Mouse (Mus musculus) erythroid progenitor cell, adult 5-6 weeks (primary cell): ENCODE measurements around the gene Dnmt3c. TPM values are rescaled to one million over a fixed set of nuclear protein-coding genes. Genes with fewer than 3 reads are reported as not detected.
A peak's percentile ranks its signal among the peaks of the same experiment; 100 is the strongest.
"Not testable (repeated sequence)": the region's sequence is repeated elsewhere in the genome, so short reads cannot be mapped to it uniquely, and the experiment has no call there.

ENCODE experiments used
- ATAC-seq: replicated peaks from 2 replicates; pipeline ENCODE4 v1.8.0; 2016; ENCODE audit warnings: moderate number of reproducible peaks, mild to moderate bottlenecking, moderate TSS enrichment, inconsistent platforms; ENCODE audit not compliant: poor library complexity, low FRiP score, severe bottlenecking
- total RNA-seq, 2 experiments: library from RNA; stranded (forward) in 1 of 2; stranded (reverse) in 1 of 2; fragments of 150-400 nt in 1 of 2; fragments of 186-747, 209-891 nt in 1 of 2; gene quantifications; 2 replicates each; pipeline versions ENCODE4 v1.2.3 to v1.2.4; 2015 to 2017; ENCODE audit warnings: low replicate concordance in 2 of 2

The Dnmt3c gene
- total RNA-seq (2015; ENCODE audit: low replicate concordance): not detected in 2 replicates
- total RNA-seq (2017; ENCODE audit: low replicate concordance): 0.90 TPM in 1 of 2 replicates, not detected in the other

DNA sequence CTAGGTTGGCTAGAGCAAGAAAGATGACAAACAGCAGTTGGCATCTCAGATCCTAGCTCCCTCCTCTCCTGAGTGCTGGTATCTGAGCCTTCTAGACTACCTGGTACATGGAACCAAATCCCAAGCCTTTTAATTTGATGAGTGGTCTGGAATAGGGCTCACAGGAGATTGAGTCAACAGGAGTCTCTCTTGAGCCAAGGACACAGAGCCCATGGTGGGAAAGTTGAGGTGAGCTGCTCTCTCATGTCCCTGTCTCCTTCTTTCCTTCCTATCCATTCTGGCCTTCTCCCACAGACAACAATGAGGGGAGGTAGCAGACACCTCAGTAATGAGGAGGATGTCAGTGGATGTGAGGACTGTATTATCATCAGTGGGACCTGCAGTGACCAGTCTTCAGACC lies at the start of gene Dnmt3c:
Gene Dnmt3c (plus strand): TSS at position 301 of the 400 bp plus-strand sequence.
- no peak for ATAC-seq

DNA sequence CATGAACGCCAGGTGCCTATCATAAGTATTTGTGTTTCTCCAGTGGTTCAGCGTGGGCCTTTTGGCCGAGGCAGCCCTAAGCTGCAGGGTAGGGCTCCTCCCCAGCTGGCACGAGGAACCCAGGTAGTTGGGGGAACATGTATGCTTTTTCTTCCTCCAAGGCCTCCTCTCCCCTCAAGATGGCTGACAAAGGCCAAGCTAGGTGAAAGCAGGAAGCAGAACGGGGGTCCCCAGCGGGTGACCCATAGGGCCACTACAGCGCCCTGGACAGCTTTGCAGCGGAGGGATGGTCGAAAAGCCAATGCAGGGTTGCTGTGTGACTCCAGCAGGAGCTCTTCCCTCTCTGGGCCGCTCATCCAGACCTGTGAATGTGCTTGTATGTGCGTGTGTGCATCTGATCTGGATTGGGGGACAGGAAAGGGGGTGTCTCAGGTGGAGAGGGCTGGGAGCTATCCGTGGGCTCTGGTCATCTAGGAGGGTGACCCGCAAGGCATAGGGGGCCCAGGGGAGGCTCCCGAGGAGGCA lies 47.6 kb upstream of the Dnmt3c start:
- no peak for ATAC-seq

DNA sequence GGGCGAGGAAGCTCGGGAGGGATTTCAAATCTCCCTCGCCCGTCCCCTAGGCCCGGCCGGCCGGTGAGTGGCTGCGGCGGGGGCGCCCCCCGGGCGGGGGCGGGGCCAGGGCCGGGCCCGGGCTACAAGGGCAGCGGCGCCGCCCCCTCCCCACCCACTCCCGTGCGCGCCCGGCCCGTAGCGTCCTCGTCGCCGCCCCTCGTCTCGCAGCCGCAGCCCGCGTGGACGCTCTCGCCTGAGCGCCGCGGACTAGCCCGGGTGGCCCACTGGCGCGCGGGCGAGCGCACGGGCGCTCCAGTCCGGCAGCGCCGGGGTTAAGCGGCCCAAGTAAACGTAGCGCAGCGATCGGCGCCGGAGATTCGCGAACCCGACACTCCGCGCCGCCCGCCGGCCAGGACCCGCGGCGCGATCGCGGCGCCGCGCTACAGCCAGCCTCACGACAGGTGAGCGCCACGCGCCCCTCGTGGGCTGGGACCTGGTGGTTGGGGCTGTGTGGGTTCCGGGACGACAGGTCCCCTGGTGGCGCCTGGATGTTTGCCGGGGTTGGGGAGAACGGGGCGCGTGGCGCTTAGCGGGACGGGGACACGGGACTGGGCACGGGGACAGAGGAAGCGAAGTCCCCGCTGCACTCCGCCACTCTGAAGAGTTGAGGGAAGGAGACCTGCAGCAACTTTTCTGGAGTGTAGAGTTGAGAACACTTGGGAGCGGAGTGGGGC lies 47.0 kb upstream of the Dnmt3c start, which contains the start of gene Dnmt3b:
Gene Dnmt3b (plus strand): TSS at position 153 of the 716 bp plus-strand sequence.
- no peak for ATAC-seq

DNA sequence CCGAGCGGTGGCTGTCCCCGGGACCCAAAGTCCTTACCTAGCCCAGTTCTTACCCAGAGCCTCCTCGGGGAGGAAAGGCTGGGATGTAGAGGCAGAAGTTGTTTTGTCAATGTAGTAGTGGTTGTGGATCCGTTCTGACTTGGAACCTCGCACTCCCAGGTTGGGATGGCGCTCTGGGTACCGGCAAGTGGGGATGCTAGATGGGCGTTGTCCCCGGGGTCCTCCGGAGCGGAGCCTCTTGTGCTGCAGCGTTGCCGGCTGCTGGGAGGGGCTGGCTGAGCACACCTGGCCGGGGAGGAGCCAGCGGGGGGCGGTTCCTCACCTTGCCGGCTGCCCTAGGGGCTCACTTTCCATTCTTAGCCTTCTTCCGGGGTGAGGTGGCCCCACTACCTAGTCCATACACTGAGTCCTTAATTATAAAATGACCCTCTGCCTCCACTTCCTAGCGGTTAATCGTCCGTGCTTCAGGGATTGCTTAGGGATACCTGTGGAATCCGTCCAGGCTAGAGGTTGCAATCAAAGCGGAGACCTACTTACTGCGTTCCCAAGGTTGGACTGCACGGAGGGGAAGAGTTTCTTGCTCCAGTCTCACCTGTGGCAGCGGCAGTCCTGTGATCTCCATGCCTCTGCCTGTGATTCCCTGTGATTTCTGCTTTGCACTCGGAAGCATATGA lies 46.3 kb upstream of the Dnmt3c start:
- ATAC-seq: no peak

DNA sequence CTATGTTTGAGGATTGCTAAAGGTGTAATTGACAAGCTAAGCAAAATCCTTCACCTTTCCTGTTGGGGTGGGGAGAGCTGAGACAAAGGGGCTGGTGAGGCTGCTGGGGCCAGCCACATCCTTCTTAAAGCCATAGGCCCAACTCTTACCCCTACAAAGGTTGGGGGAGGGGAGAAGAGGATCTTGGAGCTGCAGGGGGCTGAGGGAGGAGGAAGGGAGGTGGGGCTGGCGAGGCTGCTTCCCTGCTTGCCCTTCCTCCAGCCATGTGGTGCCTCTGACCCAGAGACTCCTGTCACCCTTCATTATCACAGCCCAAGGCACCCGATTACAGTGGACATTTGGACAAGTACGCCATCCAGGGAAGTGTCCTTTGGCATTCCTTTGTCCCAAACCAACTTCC lies 44.8 kb upstream of the Dnmt3c start:
- ATAC-seq: no peak

DNA sequence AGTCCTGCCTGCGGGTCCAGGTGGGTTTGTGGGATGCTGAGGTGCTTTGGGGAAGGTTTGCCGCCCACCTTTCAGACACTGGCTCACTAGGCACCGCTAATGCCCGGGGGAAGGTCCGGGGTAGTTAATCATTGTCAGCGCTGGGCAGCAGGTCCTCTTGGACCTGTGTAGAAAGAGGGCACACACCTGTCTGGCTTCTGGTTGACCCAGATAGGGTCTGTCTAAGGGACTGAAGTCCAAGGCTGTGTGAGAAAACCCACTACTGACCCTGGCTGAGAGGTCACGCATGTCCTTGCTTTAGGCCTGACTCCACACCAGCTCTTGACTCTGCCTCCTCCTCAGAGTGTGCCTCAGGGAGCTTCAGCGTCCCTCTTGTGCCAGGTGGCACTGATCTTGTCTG lies 38.8 kb upstream of the Dnmt3c start:
- ATAC-seq: not testable (repeated sequence)

DNA sequence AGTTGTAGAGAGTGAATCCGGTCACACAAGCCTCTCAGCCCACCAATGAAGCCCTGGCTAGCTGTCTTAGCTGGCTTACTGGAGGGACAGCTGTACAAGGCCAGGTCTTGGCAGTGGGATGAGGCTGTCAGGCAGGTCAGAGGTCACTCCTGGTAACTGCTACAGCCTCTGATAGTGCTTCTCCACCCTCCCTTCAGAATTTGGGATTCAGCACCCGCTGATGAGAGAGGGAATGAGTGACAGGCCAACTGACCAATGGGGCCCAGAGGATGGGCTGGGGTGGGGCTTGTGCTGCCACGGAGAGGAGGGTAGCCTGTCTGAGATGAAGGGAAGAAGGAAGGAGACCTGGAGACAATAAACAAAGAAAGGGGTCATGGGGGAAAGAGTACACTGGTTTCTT lies 35.8 kb upstream of the Dnmt3c start:
- ATAC-seq: no peak

DNA sequence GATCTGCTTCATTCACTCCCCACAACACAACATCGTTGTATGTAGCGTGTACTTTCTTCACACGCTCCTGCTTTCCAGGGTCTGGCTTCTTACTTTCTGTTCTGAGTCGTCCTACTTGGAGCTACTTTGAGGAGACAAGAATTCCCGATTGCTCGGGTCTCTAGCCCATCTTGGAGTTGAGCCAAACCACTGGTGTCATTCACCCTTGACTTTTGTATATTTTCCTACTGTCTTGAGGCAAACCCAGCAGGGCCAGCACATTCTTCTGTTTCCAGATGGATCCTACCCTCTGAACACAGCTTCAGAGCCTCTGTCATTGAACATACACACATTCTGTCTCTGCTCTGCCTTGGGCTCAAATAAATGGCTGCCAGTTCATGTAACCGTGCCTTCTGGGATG lies 31.1 kb upstream of the Dnmt3c start:
- no peak for ATAC-seq

DNA sequence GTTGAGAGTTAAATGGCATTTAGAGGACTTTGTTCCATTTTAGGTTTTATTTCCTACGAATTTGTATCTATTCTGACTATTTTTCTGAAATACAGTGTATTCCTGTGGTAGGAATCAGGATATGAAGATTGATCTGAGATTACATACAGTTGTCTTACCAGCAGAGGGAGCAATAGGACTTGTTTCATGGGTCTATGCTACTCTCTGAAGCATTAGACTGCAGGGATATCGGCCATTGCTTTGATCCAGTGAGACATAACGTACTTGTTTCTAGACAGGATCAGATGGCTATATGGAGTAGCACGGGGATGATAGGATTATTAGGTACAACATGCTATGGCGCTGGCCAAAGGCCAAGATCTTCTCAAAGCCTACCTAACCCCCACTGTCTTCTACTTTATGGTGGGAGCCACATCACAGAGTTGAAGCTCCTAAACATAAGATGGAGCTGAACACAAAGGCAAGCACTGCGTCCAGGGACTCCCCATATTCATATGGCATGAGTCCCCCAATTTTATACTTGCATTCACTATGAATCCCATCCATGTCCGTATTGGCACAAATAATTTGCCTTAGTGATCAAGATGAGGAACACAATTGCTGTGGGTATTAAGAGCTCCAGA lies 27.6 kb upstream of the Dnmt3c start:
- peak; percentile 51; the same call in 1 of the 2 replicates for ATAC-seq

DNA sequence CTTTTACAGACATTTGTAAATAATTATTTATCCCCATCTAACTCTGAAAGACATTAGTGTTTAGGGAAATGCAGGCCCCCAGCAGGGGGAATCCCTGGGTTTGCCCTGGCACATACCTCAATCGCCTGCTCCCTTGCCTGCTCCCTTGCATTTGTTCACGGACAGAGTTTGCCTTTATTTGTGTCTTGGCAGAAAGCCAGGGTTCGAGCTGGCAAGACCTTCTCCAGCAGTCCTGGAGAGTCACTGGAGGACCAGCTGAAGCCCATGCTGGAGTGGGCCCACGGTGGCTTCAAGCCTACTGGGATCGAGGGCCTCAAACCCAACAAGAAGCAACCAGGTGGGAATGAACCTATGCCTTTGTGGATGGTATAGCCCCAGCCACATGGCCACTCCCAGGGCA lies 26.3 kb upstream of the Dnmt3c start:
- ATAC-seq: no peak

DNA sequence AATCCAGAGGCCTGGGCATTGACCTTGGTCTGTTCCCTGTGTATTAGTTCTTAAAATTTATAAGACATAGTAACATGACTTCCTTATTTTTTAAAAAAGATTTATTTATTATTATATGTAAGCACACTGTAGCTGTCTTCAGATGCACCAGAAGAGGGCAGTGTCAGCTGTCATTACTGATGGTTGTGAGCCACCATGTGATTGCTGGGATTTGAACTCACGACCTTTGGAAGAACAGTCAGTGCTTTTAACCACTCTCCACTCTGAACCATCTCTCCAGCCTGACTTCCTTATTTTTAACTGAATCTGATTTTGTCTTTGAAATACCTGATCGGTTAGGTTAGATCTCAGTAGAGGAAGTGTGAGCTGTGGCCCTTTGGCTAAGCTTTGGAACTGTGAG lies 23.8 kb upstream of the Dnmt3c start:
- no peak for ATAC-seq

DNA sequence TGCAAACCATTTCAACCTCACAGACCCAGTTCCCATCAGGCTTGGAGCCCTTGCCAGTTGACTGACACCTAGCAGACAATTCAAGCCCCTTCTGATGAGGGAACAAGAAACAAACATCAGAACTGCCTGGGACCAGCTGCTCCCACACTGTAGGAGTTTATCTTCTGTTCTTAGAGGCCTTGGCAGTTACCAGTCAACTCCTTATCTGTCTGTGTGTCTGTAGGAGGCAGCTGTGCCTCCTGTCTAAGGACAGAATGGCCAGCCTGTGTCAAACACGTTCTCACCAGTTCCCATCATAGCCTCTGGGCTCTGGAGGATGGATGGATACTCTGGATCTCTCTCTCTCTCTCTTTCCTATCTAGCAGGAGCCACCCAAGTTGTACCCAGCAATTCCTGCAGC lies 21.1 kb upstream of the Dnmt3c start:
- ATAC-seq: peak; percentile 55

DNA sequence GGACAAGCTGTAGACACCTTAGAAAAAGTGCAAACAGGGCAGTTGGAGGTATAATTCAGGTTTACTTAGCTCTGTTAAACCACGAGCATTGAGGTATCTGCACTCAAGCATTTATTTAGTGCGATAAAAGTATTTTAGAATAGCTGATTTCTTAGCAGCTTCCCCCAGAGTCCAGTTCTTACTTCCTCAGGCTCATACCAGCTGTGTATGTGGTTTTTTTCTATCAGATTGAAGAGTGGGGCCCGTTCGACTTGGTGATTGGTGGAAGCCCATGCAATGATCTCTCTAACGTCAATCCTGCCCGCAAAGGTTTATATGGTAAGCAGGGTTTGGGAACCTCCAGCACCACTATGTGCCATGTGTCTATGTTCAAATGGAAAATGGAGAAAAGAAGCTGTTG lies 19.5 kb upstream of the Dnmt3c start:
- ATAC-seq: no peak

DNA sequence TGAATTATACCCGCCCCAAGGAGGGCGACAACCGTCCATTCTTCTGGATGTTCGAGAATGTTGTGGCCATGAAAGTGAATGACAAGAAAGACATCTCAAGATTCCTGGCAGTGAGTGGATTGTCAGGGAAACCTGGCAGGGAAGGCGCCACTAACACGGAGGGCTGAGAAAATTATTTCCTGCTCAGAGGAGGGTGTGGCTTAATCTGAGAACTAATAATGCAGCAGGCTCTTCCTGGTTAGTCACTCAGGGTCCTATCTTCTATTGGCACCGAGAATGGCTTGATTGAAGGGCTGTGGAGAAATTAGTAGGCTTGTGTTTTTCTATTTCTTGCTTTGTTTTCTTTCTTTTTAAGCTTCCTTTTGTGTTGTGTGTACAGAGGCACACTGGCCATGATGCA lies 18.9 kb upstream of the Dnmt3c start:
- ATAC-seq: no peak

DNA sequence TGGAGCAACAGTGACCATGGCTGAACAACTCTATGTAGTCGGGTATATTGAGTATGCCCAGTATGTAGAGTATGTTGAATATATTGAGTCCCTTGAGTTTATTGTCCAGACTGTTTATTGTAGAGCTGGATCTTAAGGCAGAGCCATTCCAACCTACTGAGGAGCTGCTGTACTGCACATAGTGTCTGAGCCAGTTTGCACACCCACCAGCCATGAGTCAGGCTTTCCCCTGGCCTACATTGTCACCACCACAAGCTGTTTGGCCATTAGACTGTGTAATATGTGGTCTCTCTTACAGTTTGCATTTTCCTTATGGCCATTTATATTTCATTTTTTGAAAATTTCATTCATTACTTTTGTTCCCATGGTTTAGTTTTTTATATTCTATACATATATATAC lies 16.5 kb upstream of the Dnmt3c start:
- no peak for ATAC-seq

DNA sequence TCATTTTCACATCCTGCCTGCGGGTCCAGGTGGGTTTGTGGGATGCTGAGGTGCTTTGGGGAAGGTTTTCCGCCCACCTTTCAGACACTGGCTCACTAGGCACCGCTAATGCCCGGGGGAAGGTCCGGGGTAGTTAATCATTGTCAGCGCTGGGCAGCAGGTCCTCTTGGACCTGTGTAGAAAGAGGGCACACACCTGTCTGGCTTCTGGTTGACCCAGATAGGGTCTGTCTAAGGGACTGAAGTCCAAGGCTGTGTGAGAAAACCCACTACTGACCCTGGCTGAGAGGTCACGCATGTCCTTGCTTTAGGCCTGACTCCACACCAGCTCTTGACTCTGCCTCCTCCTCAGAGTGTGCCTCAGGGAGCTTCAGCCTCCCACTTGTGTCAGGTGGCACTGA lies 3.0 kb upstream of the Dnmt3c start:
- ATAC-seq: not testable (repeated sequence)

DNA sequence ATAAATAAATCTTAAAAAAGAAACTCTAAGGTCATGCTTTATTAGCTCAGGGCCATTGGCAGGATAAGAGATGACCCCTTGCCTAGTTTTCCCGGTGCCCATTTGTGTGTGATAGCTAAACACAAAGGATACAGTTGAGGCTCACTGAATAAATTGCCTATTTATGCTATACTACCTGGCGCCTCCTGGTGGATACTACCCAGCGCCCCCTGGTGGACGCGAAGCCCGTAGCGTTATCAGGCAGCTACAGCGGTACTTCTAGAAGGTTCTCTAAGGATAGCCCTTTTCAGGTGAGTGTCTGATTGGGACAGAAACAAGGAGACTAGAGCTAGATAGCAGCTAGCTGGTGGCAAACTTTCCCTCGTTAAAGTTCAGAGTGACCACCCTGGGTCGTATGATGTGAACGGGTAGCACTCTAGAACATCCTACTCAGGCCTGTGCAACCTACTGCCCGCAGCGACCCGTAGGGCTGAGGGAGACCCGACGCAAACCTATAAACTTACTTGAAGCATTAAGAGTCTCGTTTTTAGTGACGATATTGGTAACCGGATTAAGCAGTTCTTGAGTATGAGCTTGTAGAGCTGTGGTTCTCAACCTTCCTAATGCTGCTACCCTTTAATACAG lies 1.9 kb upstream of the Dnmt3c start:
- ATAC-seq: peak; percentile 83

DNA sequence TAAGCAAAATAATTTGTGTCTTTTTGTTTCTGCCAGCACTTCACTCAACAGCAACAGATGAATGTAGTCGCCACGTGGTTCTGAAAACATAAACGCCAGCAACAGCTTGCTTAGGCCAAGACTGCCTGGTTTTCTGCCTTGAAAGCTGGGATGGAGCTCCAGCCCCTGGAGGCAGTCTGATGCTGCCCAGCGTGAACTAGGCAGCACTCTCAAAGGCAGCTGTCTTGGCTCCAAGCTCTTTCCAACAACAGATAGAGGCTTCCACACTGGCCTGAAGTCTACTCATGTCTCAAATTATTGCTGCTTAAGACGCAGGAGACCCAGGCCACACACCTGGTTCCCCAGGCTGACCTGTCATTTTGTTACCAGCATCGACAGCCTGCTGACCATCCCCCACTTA lies 6.9 kb downstream of the Dnmt3c start:
- ATAC-seq: no peak

DNA sequence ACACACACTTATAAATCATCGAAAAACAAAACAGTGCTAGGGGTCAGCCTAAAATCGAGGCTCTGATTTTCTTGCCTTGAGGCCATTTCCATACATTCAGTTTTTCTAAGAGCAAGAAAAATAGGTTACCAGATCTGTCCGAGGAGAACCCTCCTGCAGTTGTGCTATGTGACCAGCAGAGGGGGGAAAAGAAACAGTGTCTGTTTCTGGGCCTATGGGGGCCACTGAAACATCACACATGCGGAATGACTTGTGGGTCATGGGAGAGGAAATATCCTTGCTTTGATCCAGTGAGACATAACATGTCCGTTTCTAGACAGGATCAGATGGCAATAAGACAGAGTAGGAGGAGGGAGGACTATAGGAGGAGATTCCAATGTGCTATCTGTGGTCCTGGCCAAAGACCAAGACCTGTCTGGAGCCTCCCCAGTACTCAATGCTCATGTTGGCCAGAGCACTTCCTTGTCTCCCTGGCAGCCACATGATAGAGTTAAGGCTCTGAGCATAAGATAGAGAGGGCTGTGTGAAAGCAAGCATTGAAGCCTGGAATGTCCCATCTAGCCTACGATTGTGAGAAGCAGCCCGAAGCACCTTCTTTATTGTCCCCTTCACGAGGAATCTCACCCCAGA lies 14.4 kb downstream of the Dnmt3c start:
- peak; percentile 63; the same call in 1 of the 2 replicates for ATAC-seq

DNA sequence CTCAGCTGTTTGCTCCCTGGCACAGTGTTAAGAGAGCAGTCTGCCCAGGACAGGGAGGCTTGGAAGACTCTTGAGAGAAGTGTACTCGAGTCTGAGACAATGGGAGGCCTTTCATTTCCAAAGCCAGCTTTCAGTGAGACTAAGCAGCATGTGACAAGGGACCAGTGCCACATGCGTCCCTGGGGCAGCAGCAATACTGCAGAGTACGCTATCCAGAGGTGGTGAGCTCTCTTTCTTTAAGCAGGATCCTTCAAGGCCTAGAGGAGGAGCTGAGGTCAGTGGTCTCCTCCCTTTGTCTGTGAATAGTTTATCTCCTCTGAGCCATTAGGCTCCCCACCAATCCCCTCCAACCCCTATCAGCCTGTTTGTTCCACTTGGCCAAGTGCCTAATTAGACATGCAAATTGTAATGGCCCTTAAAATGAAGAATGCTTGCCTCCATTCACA lies 16.2 kb downstream of the Dnmt3c start:
- ATAC-seq: no peak
